Comparison of ENCODE assay signal across 21 mouse cellular contexts in the genomic region with DNA sequence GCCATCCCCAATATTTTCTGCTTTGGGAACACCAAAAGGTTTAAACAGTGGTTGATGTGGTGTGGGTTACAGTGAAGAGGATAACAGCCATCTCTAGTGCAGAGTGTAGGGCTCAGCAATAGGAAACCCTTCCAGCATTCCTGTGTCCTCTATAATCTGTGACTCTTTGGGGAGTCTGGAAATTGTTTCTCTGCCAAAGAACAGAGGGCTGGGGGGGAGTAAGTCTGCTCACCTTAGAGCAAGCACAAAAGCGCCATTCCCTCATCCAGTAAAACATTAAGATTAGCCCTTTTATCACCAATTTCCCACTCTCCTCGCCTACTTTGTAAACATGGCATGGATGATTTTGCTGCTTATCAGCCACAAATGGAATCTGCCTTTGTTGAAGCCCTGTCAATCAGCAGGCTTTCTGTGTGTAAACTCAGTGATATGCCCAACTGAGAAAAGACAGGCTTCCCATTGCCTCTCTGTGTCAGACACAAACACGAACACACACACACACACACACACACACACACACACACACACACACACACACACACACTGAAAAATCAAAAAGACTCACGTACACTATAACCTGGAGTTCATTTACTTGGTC.
DNase-seq lines count a peak whose midpoint lies in the region; ATAC-seq and TF ChIP-seq lines count a peak whose summit lies in the region.
"Had no signal": no experiment of that assay in that cellular context is flagged by ENCODE, and none has a peak within 500 bp of the region (broad histone marks: within the 10 kb centered on the region; RNA-seq: fewer than 3 reads in every experiment).

No protein-coding gene starts in this region.

- H3K4me3 ChIP-seq in embryonic facial prominence, embryonic 14.5 days (ENCODE audit: low read depth, low read length) = no peak overlapping the region
- no peak overlapping the region for H3K4me3 ChIP-seq in embryonic facial prominence, embryonic 10.5 days
- no peak overlapping the region for H3K4me3 ChIP-seq in heart, postnatal 0 days (ENCODE audit: low read depth, low read length)
- no peak overlapping the region for H3K4me3 ChIP-seq in stomach, embryonic 16.5 days (replicated peaks; ENCODE audit: low read length)
- H3K4me3 ChIP-seq: embryonic facial prominence, embryonic 15.5 days; forebrain, embryonic 10.5 days; hindbrain, embryonic 15.5 days; intestine, embryonic 15.5 days; megakaryocyte, embryonic 14.5 days had no signal

- no peaks in the 10 kb centered on the region for H3K9me3 ChIP-seq in embryonic facial prominence, embryonic 14.5 days (ENCODE audit: control insufficient read depth, low read length)
- no peaks in the 10 kb centered on the region for H3K9me3 ChIP-seq in embryonic facial prominence, embryonic 10.5 days
- H3K9me3 ChIP-seq in heart, postnatal 0 days (replicated peaks; ENCODE audit: control insufficient read depth, low read length) = no peaks in the 10 kb centered on the region
- H3K9me3 ChIP-seq in stomach, embryonic 16.5 days (replicated peaks; ENCODE audit: control insufficient read depth, low read length) = no peaks in the 10 kb centered on the region
- H3K9me3 ChIP-seq: embryonic facial prominence, embryonic 15.5 days; forebrain, embryonic 10.5 days; hindbrain, embryonic 15.5 days; intestine, embryonic 15.5 days had no signal

- 45% methylated on average over 4 of the region's 4 CpGs for WGBS in embryonic facial prominence, embryonic 14.5 days
- WGBS in embryonic facial prominence, embryonic 10.5 days = 63% methylated on average over 4 of the region's 4 CpGs
- WGBS in heart, postnatal 0 days = 8% methylated on average over 4 of the region's 4 CpGs
- WGBS in stomach, embryonic 16.5 days = 30% methylated on average over 4 of the region's 4 CpGs

- H3K4me2 ChIP-seq in embryonic facial prominence, embryonic 14.5 days (ENCODE audit: low read depth, low read length) = no peak overlapping the region
- no peak overlapping the region for H3K4me2 ChIP-seq in heart, postnatal 0 days (ENCODE audit: low read depth, low read length)
- H3K4me2 ChIP-seq in stomach, embryonic 16.5 days (ENCODE audit: low read depth, low read length) = no peak overlapping the region
- H3K4me2 ChIP-seq: embryonic facial prominence, embryonic 15.5 days; hindbrain, embryonic 15.5 days; intestine, embryonic 15.5 days; liver, embryonic 11.5 days had no signal

- no peaks in the 10 kb centered on the region for H3K27me3 ChIP-seq in embryonic facial prominence, embryonic 14.5 days (replicated peaks; ENCODE audit: control insufficient read depth, insufficient read depth, low read length)
- H3K27me3 ChIP-seq in embryonic facial prominence, embryonic 10.5 days (replicated peaks; ENCODE audit: low read depth, poor library complexity, severe bottlenecking) = no peaks in the 10 kb centered on the region
- H3K27me3 ChIP-seq in heart, postnatal 0 days (ENCODE audit: control insufficient read depth, insufficient read depth, low read length) = no peaks in the 10 kb centered on the region
- no peaks in the 10 kb centered on the region for H3K27me3 ChIP-seq in stomach, embryonic 16.5 days (ENCODE audit: control insufficient read depth, insufficient read depth, low read length)
- H3K27me3 ChIP-seq: CH12.LX; embryonic facial prominence, embryonic 15.5 days; hindbrain, embryonic 15.5 days; intestine, embryonic 15.5 days; megakaryocyte, embryonic 14.5 days had no signal

- no peak for DNase-seq in embryonic facial prominence, embryonic 14.5 days (ENCODE audit: low spot score)
- DNase-seq in embryonic facial prominence, embryonic 10.5 days (ENCODE audit: low spot score) = no peak
- peak; percentile 11 for DNase-seq in heart, postnatal 0 days (ENCODE audit: low spot score)
- no peak for DNase-seq in heart, postnatal 14 days
- peak; percentile 22 for DNase-seq in cerebellum, adult 8-10 months
- DNase-seq in kidney, postnatal 36 days = no peak
- DNase-seq: adrenal gland, postnatal 25 days; forebrain, postnatal 0 days; gastrocnemius, postnatal 36 days; heart, postnatal 4 days; lung, adult 18-20 months; right cerebral cortex, postnatal 4 days; thymus, postnatal 36 days had no signal

- TF ChIP-seq CTCF in heart, postnatal 0 days (IDR thresholded peaks at IDR 0.05; ENCODE audit: low read depth) = no peak

- no peak overlapping the region for H3K27ac ChIP-seq in embryonic facial prominence, embryonic 14.5 days (replicated peaks; ENCODE audit: low read depth, low read length)
- no peak overlapping the region for H3K27ac ChIP-seq in embryonic facial prominence, embryonic 10.5 days (replicated peaks)
- no peak overlapping the region for H3K27ac ChIP-seq in heart, postnatal 0 days (ENCODE audit: low read depth)
- no peak overlapping the region for H3K27ac ChIP-seq in stomach, embryonic 16.5 days (ENCODE audit: low read length)
- H3K27ac ChIP-seq: embryonic facial prominence, embryonic 15.5 days; forebrain, embryonic 10.5 days; hindbrain, embryonic 15.5 days; intestine, embryonic 15.5 days had no signal

- no peak for TF ChIP-seq EP300 in heart, postnatal 0 days (IDR thresholded peaks at IDR 0.05; ENCODE audit: low read depth)

- no peaks in the 10 kb centered on the region for H3K36me3 ChIP-seq in embryonic facial prominence, embryonic 14.5 days (ENCODE audit: control insufficient read depth, insufficient read depth, low read length)
- no peaks in the 10 kb centered on the region for H3K36me3 ChIP-seq in embryonic facial prominence, embryonic 10.5 days (replicated peaks)
- no peaks in the 10 kb centered on the region for H3K36me3 ChIP-seq in heart, postnatal 0 days (replicated peaks; ENCODE audit: control insufficient read depth, insufficient read depth, low read length)
- no peaks in the 10 kb centered on the region for H3K36me3 ChIP-seq in stomach, embryonic 16.5 days (ENCODE audit: control insufficient read depth, insufficient read depth, low read length)
- H3K36me3 ChIP-seq: embryonic facial prominence, embryonic 15.5 days; forebrain, embryonic 10.5 days; hindbrain, embryonic 15.5 days; intestine, embryonic 15.5 days had no signal

- intact Hi-C loops in heart, postnatal 14 days (cut with DNase I) = no loop called here

- H3K9ac ChIP-seq in embryonic facial prominence, embryonic 14.5 days (ENCODE audit: low read depth, low read length) = no peak overlapping the region
- no peak overlapping the region for H3K9ac ChIP-seq in heart, postnatal 0 days (replicated peaks; ENCODE audit: low read depth, low read length)
- H3K9ac ChIP-seq in stomach, embryonic 16.5 days (ENCODE audit: low read length) = no peak overlapping the region
- H3K9ac ChIP-seq: embryonic facial prominence, embryonic 15.5 days; forebrain, postnatal 0 days; hindbrain, embryonic 15.5 days; intestine, embryonic 15.5 days had no signal

- no peaks in the 10 kb centered on the region for H3K4me1 ChIP-seq in embryonic facial prominence, embryonic 14.5 days (ENCODE audit: control insufficient read depth, insufficient read depth, low read length)
- H3K4me1 ChIP-seq in embryonic facial prominence, embryonic 10.5 days = no peaks in the 10 kb centered on the region; the same call in 1 of the 2 replicates
- H3K4me1 ChIP-seq in heart, postnatal 0 days (ENCODE audit: control insufficient read depth, insufficient read depth) = 0 out of 2 replicates have a peak, but pooled peaks cover 4% of the 10 kb centered on the region
- no peaks in the 10 kb centered on the region for H3K4me1 ChIP-seq in stomach, embryonic 16.5 days (ENCODE audit: control insufficient read depth, insufficient read depth, low read length)
- H3K4me1 ChIP-seq: embryonic facial prominence, embryonic 15.5 days; hindbrain, embryonic 15.5 days; intestine, embryonic 15.5 days; megakaryocyte, embryonic 14.5 days had no signal

- peak; percentile 55; the same call in 1 of the 2 replicates for ATAC-seq in embryonic facial prominence, embryonic 14.5 days (ENCODE audit: low read depth)
- ATAC-seq in heart, postnatal 0 days (ENCODE audit: insufficient read depth, low read depth) = peak; percentile 63; the same call in 1 of the 2 replicates
- ATAC-seq in stomach, embryonic 16.5 days (ENCODE audit: insufficient read depth, low FRiP score) = peak; percentile 74; the same call in 1 of the 2 replicates
- ATAC-seq: forebrain, postnatal 0 days; intestine, embryonic 15.5 days had no signal

Comparison
In these comparisons a context has a peak if more than half of its experiments do, and no peak if none do; other contexts are left out.
1. DNase-seq: peak in heart, postnatal 0 days (single experiment) and cerebellum, adult 8-10 months (single experiment); none in embryonic facial prominence, embryonic 14.5 days (single experiment), embryonic facial prominence, embryonic 10.5 days (single experiment), heart, postnatal 14 days (0 of 2) and kidney, postnatal 36 days (0 of 2).
2. Peak in every context shown above with its lines, with median percentiles within 50 percentile points of each other: ATAC-seq.